Mouse (Mus musculus) midbrain, embryonic 14.5 days (tissue): ENCODE results near the gene Tmem259. TPM values are rescaled to one million over a fixed set of nuclear protein-coding genes. Genes with fewer than 3 reads are reported as not detected.

Experiments
- ATAC-seq: fragments of 200-750 bp; cut with Nextera tagmentation; 2 replicates; pipeline ENCODE4 v1.8.0; 2017; ENCODE audit warnings: moderate number of reproducible peaks, moderate library complexity; ENCODE audit not compliant: low FRiP score, low TSS enrichment
- DNase-seq: peaks from one replicate; pipeline ENCODE4 v3.0.0-alpha.2; 2015
- H3K27ac ChIP-seq: fragments of 300-500 bp; sonication (generic); replicated peaks from 2 replicates; pipeline ENCODE4 v1.5.1; 2014; ENCODE audit warnings: mild to moderate bottlenecking, low read depth, low read length, moderate library complexity
- H3K27me3 ChIP-seq: fragments of 300-500 bp; sonication (generic); 2 replicates; pipeline ENCODE4 v1.6.1; 2014; ENCODE audit warnings: low read length, control low read depth, mixed read lengths; ENCODE audit not compliant: control insufficient read depth, insufficient read depth
- H3K36me3 ChIP-seq: fragments of 300-500 bp; sonication (generic); 2 replicates; pipeline ENCODE4 v1.6.1; 2014; ENCODE audit warnings: low read length, control low read depth; ENCODE audit not compliant: control insufficient read depth, insufficient read depth
- H3K4me1 ChIP-seq: fragments of 300-500 bp; sonication (generic); 2 replicates; pipeline ENCODE4 v1.6.1; 2014; ENCODE audit warnings: mild to moderate bottlenecking, antibody characterized with exemption, low read length, control low read depth; ENCODE audit not compliant: control insufficient read depth, insufficient read depth
- H3K4me2 ChIP-seq: fragments of 300-500 bp; sonication (generic); 2 replicates; pipeline ENCODE4 v1.6.1; 2014; ENCODE audit warnings: mild to moderate bottlenecking, low read length, moderate library complexity
- H3K4me3 ChIP-seq: fragments of 300-500 bp; sonication (generic); replicated peaks from 2 replicates; pipeline ENCODE4 v1.5.1; 2014; ENCODE audit warnings: low read depth, low read length
- H3K9ac ChIP-seq: fragments of 300-500 bp; sonication (generic); replicated peaks from 2 replicates; pipeline ENCODE4 v1.6.1; 2014; ENCODE audit warnings: mild to moderate bottlenecking, low read length, moderate library complexity
- H3K9me3 ChIP-seq: fragments of 300-500 bp; sonication (generic); 2 replicates; pipeline ENCODE4 v1.6.1; 2016; ENCODE audit warnings: low read length, control low read depth, mixed read lengths; ENCODE audit not compliant: control insufficient read depth
- WGBS: fragments of 180-500 bp; shearing (Covaris S2); extraction: QIAGEN DNeasy Blood & Tissue Kit; methylation state at CpG from one replicate; pipeline ENCODE4 v1.1.7; 2014; 5-methylcytosine and 5-hydroxymethylcytosine counted together
- polyA plus RNA-seq: library from polyadenylated mRNA; unstranded; fragments of >200 nt; fragmentation: Nextera tagmentation; extraction: Ambion mirVana; gene quantifications from 2 replicates; pipeline ENCODE4 v1.2.1, GENCODE M21; 2014

Tmem259 gene
- polyA plus RNA-seq, 1 experiment from 2014 or later = 20.7 TPM

GRCm38 (mm10) chr10:79934794-79935569 is 49.1 kb downstream of the Tmem259 start:
- H3K9ac ChIP-seq = no peak overlapping the region
- no peak overlapping the region for H3K27ac ChIP-seq
- no peaks in the 10 kb centered on the region for H3K27me3 ChIP-seq
- WGBS = 95% methylated on average over 16 of the region's 16 CpGs
- ATAC-seq (no peak), DNase-seq (no peak)
- H3K4me2 ChIP-seq = no peak overlapping the region
- H3K4me3 ChIP-seq = no peak overlapping the region
- no peaks in the 10 kb centered on the region for H3K9me3 ChIP-seq
- 0 out of 2 replicates have a peak, but pooled peaks cover 8% of the 10 kb centered on the region for H3K4me1 ChIP-seq
- peaks cover 34% of the 10 kb centered on the region for H3K36me3 ChIP-seq

- no peaks in the 10 kb centered on the region for H3K27me3 ChIP-seq
- H3K9ac ChIP-seq = no peak overlapping the region; the same call in 1 of the 2 replicates
- no peak overlapping the region for H3K4me2 ChIP-seq
- H3K27ac ChIP-seq = peak overlapping the region; percentile 26; the same call in 1 of the 2 replicates
- peaks cover 10% of the 10 kb centered on the region for H3K4me1 ChIP-seq
- no peaks in the 10 kb centered on the region for H3K9me3 ChIP-seq
- no peak for ATAC-seq
- peak; percentile 57 for DNase-seq
- H3K36me3 ChIP-seq = peaks cover 34% of the 10 kb centered on the region
- no peak overlapping the region for H3K4me3 ChIP-seq
- WGBS = 57% methylated on average over 13 of the region's 13 CpGs
Measured at GRCm38 (mm10) chr10:79934272-79934721, 49.8 kb downstream of the Tmem259 start.

- Histone ChIP-seq H3K27me3 (no peaks in the 10 kb centered on the region), H3K27ac (0 out of 2 replicates have a peak overlapping the region, but pooled peaks have one; percentile 16), H3K4me2 (no peak overlapping the region), H3K36me3 (peaks cover 34% of the 10 kb centered on the region), H3K9me3 (no peaks in the 10 kb centered on the region), H3K4me3 (no peak overlapping the region), H3K4me1 (peaks cover 14% of the 10 kb centered on the region), H3K9ac (no peak overlapping the region; the same call in 1 of the 2 replicates)
- 28% methylated on average over 6 of the region's 6 CpGs for WGBS
- no peak for DNase-seq
- no peak for ATAC-seq
Measured at GRCm38 (mm10) chr10:79933861-79934260, 50.3 kb downstream of the Tmem259 start.

GRCm38 (mm10) chr10:79933145-79933679 is 50.9 kb downstream of the Tmem259 start:
- Histone ChIP-seq H3K4me1 (peaks cover 15% of the 10 kb centered on the region), H3K9ac (no peak overlapping the region; the same call in 1 of the 2 replicates)
- DNase-seq = no peak

GRCm38 (mm10) chr10:79932736-79933135 is 51.4 kb downstream of the Tmem259 start:
- DNase-seq (no peak), ATAC-seq (no peak)
- 21% methylated on average over 8 of the region's 8 CpGs for WGBS
- Histone ChIP-seq H3K27me3 (no peaks in the 10 kb centered on the region), H3K4me2 (no peak overlapping the region), H3K9ac (peak overlapping the region; percentile 16; the same call in 1 of the 2 replicates), H3K4me1 (peaks cover 15% of the 10 kb centered on the region), H3K9me3 (no peaks in the 10 kb centered on the region), H3K36me3 (peaks cover 34% of the 10 kb centered on the region), H3K27ac (peak overlapping the region; percentile 41), H3K4me3 (no peak overlapping the region)

More at GRCm38 (mm10) chr10:79933145-79933679, 50.9 kb downstream of the Tmem259 start:
- ATAC-seq = no peak
- WGBS = 81% methylated on average over 9 of the region's 9 CpGs
- no peaks in the 10 kb centered on the region for H3K9me3 ChIP-seq
- H3K4me2 ChIP-seq = no peak overlapping the region
- H3K27ac ChIP-seq = peak overlapping the region; percentile 16
- no peak overlapping the region for H3K4me3 ChIP-seq
- peaks cover 34% of the 10 kb centered on the region for H3K36me3 ChIP-seq
- no peaks in the 10 kb centered on the region for H3K27me3 ChIP-seq

GRCm38 (mm10) chr10:79931797-79932196 is 52.3 kb downstream of the Tmem259 start:
- Histone ChIP-seq H3K4me3 (no peak overlapping the region), H3K4me1 (peaks cover 11% of the 10 kb centered on the region), H3K9me3 (no peaks in the 10 kb centered on the region), H3K27me3 (no peaks in the 10 kb centered on the region), H3K9ac (no peak overlapping the region), H3K36me3 (peaks cover 32% of the 10 kb centered on the region), H3K27ac (no peak overlapping the region), H3K4me2 (no peak overlapping the region)
- DNase-seq (no peak), ATAC-seq (no peak)
- WGBS = 93% methylated on average over 9 of the region's 9 CpGs

- ATAC-seq = no peak
- no peak overlapping the region for H3K4me3 ChIP-seq
- no peaks in the 10 kb centered on the region for H3K9me3 ChIP-seq
- 76% methylated on average over 16 of the region's 16 CpGs for WGBS
- no peak overlapping the region for H3K9ac ChIP-seq
- no peak for DNase-seq
- H3K27me3 ChIP-seq = no peaks in the 10 kb centered on the region
- peaks cover 32% of the 10 kb centered on the region for H3K36me3 ChIP-seq
- peaks cover 17% of the 10 kb centered on the region for H3K4me1 ChIP-seq
- no peak overlapping the region for H3K27ac ChIP-seq
- H3K4me2 ChIP-seq = no peak overlapping the region
Measured at GRCm38 (mm10) chr10:79930826-79931186, 53.3 kb downstream of the Tmem259 start.

GRCm38 (mm10) chr10:79929967-79930825 is 53.9 kb downstream of the Tmem259 start:
- 87% methylated on average over 18 of the region's 18 CpGs for WGBS
- Histone ChIP-seq H3K27ac (no peak overlapping the region), H3K9ac (no peak overlapping the region), H3K4me2 (0 out of 2 replicates have a peak overlapping the region, but pooled peaks have one; percentile 88), H3K4me1 (peaks cover 18% of the 10 kb centered on the region), H3K9me3 (no peaks in the 10 kb centered on the region), H3K27me3 (no peaks in the 10 kb centered on the region), H3K4me3 (no peak overlapping the region), H3K36me3 (peaks cover 32% of the 10 kb centered on the region)
- DNase-seq (no peak), ATAC-seq (no peak)
